Mouse (Mus musculus) common myeloid progenitor, adult 5-6 weeks (primary cell): ENCODE results near the gene C1qa. TPM values are rescaled to one million over a fixed set of nuclear protein-coding genes. Genes with fewer than 3 reads are reported as not detected.

Experiments
- ATAC-seq: replicated peaks from 2 replicates; pipeline ENCODE4 v1.8.0; 2016; ENCODE audit warnings: low read depth, mild to moderate bottlenecking, moderate TSS enrichment, inconsistent platforms; ENCODE audit not compliant: poor library complexity, severe bottlenecking
- total RNA-seq: library from RNA; stranded (forward); fragments of 200-1000, 187-1606 nt; gene quantifications from 2 replicates; pipeline ENCODE4 v1.2.3, GENCODE M21; 2017

The C1qa gene
- total RNA-seq, 1 experiment from 2014 or later = 1.5 TPM

DNA sequence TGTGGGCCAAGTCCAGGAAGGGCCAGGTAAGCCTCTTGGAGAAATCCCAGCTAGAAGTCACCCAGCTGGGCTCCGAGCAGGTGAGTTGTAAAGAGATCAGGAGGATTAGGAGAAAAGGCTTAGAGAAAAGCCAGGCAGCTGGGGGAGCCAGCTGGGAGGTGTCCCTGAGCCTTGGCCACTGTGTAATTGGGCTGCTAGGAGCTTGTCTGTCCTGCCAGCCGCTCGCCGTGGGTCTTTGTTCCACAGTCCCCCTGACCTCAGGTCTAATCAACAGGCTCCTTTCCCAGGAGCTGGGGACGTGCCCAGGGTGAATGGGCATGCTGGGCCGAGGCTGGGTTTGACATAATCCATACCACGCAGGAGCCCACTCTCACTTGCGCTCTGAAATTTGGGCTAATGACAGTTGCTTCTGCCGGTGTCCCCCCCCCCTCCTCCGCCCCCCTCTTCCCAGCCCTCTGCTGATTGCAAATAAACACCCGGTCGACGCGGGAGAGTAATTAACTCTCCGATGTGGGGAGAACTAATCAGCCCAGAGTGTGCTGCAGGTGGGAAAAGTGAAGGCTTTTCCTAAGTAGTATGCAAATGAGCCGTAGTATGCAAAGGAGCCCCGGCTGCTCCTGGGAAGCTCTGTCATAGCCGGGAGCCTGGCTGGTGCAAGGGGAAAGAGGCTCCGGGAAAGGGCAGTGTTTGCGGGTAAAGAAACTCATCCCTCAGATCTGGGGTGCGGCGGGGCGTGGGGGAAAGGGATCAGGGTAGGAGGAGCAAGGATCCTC lies 6.3 kb upstream of the C1qa start:
- ATAC-seq = no peak

DNA sequence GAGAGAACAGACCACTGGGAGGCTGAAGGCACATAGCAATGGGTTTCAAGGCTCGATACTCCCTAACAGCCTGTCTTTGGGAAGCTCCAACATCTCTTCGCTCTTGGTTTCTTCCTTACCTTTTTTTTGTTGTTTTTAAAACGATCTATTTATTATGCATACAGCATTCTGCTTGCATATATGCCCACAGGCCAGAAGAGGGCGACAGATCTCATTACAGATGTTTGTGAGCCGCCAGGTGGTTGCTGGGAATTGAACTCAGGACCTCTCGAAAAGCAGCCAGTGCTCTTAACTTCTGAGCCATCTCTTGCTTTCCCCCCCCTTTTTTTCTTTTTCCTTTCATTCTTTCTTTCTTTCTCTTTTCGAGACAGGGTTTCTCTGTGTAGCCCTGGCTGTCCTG lies 551 bp upstream of the C1qa start:
- no peak for ATAC-seq

DNA sequence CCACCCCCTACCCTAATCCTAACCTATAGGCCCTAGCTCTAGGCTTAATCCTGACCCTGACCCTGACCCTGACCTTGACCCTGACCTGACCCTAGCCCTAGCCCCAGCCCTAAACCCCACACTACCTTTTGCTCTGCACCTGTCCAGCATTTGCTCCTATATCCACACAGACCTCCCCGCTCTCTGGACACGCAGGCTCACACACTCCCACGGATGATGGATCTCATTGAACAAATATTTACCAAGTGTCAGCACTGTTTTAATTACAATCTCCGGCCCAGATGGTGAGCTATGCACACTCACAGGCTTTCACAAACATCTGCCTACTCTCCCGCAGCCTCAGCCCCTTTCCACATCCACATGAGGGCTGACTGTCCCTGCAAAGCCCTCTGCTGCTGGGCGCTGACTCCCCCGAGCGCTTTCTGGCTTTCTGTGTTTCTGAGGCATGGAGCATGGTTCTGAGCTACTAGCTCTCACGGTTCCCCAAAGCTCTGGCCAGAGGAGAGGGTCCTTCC lies 462 bp downstream of the C1qa start:
- no peak for ATAC-seq

DNA sequence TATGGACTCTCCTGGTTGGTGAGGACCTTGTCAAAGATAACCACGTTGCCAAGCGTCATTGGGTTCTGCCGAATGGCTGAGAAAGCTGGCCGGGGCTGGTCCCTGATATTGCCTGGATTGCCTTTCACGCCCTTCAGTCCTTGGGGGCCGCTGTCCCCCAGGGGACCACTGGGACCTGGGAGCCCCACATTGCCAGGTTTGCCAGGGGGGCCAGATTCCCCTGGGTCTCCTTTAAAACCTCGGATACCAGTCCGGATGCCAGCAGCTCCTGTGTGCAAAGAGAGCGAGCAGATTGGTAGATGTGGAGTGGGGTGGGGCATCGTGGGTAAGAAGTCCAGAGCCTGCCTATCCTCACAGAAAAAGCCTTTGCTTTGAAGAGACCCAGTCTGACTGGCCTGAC lies 2.1 kb downstream of the C1qa start:
- ATAC-seq = no peak

DNA sequence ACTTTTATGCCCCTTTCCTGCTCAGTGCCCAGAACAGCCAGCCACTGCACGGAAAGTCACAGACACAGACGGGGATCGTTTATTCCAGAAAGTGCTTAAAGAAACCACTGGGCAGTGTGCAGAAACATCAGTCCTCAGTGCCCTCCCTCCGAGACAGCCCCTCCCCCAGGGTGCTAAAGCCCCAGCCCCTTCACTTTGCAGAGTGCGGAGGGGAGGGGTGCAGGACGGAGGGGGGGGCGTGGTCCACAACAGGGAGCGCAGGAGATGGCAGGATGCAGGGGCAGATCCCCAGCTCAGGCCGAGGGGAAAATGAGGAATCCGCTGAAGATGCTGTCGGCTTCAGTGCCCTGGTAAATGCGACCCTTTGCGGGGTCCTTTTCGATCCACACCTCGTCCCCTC lies 2.7 kb downstream of the C1qa start:
- ATAC-seq = no peak

DNA sequence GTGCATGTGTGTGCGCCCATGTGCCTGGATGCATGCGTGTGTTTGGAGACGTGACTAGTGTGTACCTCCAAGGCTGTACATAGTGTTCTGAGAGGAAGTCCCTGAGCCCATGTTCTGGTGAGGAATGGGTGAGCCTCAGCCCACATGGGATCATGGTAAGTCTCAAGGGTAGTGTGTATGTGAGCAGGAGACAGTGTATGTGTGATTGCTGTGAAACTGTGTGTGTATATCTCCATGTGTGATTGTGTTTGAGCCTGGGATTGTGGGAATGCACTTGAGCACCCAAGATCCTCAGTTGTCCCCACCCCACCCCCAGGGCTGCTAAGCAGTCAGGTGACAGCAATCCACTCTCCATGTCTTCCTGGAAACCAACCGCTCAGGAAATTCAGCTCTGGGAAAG lies 3.8 kb downstream of the C1qa start:
- no peak for ATAC-seq

DNA sequence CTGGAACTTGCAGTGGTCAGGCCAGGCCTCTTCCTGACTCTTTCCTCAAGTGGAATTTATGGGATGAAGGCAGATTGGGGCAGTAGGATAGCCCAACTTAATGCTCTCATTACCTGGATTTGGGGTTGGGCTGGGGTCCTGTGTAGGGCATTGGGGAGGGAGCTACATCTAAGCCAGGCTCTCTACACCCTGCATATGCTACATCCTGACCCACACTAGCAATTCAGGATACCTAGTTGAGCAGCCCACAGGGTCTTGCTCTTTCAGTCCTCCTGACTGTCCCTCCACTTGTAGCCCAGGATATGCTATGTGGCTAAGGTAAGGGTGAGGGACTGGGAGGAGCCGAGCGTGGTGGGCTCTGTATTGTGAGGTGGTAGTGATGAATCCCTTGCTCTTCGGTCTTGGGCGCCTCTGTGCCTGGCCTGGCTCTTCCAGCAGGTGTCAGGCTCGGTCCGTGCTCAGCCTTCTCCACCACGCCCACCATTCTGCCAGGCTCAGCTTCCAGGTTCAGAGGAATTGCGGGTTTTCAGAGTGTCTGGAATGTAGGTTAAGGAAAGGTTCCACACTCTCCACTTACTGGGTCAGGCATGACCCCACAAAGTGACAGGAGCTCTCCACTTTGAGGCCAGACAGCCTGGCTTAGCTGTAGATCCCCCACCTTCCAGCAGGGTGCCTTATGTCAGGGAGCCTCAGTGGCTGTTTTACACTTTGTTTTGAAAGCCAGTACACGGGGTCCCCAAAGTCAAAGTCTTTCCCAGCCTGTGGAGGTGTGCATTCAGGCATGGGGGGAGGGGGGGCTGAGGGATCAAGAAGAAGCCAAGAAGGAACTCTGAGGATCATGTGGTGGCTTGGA lies 4.7 kb downstream of the C1qa start:
- ATAC-seq = peak; percentile 51

DNA sequence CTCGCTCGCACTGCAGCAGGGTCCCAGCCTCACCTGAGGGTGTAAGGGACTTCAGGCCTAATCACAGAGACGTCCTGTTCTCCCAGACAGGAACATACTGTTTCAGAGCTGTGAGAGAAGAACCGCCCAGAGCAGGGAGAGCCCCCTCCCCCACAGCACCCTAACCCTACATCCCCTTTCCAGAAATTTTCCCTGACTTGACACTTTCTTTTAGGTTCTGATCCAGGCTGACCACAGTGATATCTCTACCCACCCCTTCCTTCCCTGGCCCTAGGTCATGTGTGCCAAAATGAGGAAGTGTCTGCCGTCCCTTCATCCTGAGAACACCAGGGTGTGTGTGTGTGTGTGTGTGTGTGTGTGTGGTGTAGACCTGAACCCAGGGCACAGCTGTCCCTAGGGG lies 5.8 kb downstream of the C1qa start, which contains the start of gene C1qc:
C1qc (minus strand) TSS at position 255 of the 400 bp plus-strand sequence.
- peak; percentile 75 for ATAC-seq

DNA sequence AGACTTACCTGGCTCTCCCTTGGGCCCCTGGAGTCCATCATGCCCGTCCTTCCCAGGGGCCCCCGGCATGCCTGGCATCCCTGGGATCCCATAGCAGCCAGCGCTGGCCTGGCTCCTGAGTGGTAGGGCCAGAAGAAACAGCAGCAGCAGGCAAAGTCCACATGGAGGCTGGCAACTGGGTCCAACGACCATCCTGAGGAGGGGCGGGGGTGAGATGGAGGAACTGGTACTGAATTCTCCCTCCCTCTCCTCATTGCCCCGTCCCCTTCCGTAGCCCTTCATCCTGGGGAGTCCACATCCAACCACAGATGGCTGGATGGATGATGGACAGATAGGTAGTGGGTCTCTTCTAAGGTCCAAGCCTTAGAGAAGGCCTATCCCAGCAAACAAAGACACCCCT lies 6.2 kb downstream of the C1qa start:
- no peak for ATAC-seq

DNA sequence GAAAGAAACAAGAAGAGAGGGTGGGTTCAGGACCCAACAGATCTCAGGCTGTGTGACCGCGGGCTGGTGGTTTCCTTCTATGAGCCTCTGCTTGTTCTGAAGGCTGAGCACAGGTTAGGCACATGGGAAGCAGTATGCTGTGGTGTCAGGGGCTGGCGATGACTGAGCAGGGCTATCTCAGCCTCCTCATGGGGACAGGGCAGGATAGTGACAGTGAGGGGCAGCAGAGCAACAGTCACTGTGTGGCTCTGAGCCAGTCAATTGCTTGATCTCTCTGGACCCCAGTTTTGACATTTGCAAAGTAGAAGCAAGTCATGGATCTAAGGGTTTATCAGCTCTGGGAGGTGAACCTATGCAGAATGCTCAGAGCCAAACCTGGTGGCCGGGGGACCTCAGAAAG lies 7.5 kb downstream of the C1qa start:
- ATAC-seq = no peak

DNA sequence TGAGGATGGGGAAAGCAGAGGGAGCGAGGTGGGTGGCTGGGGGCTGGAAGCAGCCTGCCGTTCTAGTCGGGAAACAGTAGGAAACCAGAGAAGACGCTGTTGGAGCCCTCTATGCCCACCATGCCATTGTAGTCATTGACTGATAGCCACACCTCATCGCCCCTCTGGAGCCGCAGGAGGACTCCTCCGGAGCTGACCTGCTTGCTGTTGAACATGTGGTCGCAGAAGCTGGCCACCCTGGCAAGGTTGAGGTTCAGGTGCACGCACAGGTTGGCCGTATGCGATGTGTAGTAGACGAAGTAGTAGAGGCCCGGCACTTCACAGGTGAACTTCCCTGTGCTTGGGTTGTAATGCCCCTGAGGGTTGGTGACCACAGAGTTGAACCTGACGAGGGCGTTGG lies 8.6 kb downstream of the C1qa start:
- no peak for ATAC-seq

DNA sequence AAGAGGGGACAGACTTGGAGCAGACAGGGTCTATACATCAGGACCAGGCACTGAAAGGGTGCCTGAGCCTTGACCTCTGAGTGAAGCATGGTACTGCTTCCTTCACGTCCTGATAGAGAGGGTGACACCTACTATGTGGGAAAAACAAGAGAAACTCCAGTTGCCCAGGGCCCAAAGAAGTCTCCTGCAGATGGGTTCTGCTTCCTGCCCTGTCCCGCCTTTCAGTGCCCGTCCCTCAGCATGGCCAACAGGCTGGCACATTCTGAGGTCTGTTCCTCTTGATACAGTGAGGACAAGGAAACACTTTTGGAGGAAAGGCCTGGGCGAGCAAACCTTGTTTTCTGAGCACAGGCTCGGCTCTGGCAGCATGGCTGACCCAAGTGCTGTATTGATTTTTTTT lies 10.9 kb downstream of the C1qa start:
- no peak for ATAC-seq

DNA sequence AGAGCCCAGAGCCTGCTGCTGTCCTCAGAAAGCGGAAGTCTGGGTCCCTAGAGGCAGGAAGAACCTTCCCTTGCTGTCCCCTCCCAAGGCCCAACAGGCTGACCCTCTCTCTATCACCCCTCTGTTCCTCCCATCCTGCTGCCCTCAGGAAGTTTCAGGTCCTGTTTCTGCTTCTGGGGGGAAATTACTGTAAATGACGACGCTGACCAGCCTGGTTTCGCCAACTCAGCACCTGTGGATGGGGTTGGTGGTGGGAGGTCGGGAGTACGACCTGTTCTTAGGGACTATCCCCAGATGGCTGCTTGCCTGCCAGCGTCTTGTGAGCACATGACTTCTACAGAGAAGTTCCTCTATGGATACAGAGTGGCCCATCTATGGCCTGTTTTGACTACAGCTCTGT lies 12.5 kb downstream of the C1qa start, which contains the start of gene C1qb:
C1qb (minus strand) TSS at position 87 of the 400 bp plus-strand sequence.
- peak; percentile 29; the same call in 1 of the 2 replicates for ATAC-seq

DNA sequence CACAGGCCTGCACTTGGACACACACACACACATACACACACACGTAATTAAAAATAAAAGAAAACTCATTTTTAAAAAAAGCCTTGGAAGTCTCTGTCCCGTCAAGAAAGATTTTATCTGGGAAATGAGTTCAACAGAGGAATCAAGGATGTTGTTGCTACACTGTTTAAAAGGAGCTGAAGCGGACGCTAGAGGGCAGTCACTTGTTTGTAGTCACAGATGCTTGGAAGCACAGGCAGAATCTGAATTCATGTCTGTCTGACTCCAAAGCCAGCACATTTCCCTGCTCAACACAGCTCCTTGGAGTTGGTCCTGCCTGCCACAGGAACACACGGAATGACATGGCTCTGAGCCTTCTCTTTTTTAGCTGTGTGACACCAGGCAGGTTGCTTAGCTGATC lies 20.0 kb downstream of the C1qa start:
- ATAC-seq = no peak

DNA sequence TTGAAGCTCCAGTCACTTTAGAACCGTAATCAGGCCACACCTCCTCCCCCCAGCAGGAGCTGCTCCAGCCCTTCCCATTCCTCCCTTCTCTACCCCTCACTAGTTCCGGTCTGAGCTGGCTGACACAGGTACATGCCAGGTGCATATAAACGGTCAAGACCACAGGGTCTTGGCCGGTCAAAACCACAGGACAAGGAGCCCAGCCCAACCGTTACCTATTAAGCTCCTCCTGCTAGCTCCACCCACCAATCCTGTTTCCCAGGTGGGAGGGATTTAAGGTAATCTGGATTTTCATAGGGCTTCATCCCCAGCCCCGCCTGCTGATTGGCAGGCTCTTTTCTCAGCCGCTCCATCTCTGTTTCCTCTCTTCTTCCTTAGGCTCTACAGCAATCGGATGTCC lies 20.4 kb downstream of the C1qa start:
- no peak for ATAC-seq

DNA sequence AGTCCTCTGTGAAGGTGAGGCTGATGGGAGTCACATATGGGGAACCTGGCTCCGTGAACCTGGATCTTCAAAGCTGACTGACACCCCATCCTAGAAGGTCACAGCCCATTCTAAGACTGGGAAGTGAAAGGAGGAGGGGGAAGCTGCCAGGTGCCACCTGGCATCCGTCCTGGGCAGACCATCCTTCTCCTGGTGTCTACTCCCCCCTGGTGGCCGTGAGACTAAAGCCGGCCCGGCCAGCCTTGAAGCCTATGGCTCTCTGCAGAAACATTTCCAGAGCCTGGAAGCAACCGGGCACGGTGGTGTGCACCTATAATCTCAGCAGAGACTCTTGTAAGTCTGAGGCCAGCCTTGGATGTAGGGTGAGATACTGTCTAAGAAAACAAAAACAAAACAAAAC lies 21.6 kb downstream of the C1qa start:
- peak; percentile 62 for ATAC-seq

DNA sequence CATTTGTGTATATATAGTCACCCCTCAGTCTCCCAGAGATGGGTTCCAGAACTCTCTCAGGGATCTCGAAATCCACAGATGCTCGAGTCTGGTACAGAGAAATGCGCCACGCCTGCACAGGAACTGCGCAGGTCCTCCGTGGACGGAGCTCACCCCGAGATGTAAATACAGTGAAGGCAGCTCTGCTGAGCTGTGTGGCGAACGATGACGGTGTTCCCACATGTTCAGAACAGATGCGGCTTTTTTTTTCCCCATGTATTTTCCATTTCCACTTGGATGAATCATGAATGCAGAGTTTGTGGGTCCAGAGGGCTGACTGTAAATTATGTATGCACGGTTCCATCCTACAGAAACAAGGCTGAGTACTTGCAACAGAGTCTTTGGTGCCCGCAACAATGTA lies 23.6 kb downstream of the C1qa start:
- ATAC-seq = no peak

DNA sequence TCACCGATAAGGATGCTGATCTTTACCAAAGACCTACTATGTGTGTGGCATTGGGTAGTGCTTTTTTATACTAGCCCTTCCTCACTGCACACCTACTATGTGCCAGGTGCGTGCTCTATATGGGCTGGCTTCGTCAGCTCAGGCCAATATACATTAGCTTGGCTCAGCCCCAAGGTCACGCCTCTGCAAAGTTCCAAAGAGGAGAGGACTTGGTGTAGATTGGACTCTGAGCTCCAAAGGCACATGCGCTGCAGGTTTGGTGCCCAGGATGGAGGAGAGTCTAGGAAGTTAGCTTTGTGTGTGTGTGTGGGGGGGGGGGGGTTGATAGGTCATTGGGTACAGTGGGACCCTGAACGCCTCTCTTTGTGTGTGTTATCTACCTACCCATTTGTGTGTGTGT lies 30.2 kb downstream of the C1qa start:
- ATAC-seq = no peak

DNA sequence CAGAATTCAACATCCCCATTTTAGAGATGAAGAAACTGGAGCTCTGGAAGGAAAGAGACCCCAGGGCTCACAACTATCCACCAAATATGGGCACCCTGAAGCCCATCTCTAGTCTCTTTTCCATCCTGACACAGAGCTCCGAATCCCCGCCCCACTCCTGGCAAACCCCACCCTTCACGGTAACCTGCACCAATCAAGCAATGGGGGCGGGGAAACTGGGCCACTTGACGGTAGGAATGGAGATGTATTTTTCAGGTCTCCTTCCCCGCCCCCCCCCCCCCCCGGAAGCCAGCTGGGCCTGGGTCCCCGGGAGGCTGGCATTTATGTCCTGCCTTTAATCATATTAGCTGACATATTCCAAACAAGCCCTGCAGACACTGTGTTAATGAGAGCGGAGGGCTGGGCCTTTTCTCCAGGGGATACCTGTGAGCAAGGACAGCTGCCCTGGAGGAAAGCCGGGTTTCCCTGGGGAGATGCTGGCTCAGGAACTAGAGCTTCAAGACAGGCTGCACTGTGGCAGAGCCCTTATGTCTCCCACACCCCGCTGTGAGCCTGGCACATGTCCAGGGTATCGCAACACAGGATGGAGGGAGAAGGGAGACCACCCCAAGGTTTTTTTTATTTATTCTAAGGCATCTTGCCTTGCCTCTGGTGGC lies 30.8 kb downstream of the C1qa start:
- no peak for ATAC-seq

DNA sequence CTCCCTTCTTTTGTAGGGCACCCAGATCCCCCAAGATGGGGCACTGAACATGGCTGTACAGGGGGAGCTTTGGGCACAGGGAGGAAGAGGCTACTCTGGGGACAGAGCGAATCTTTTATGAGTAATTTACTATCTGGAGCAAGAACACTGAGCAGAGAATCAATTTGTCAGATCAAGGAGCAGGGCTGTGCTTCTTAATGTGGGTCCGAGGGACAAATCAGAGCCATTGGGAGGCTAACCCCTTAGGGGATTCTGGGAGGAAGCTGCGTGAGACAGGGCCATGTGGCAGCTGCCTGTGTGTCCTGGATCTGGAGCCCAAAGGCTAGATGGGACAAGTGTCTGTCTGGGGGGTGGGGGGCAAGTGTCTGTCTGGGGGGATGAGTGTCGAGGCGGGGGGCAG lies 33.1 kb downstream of the C1qa start:
- ATAC-seq = no peak
